Mouse (Mus musculus) kidney, postnatal 10 days (tissue): Measurements from ENCODE around the gene Actg1.

Source experiments
- DNase-seq: peaks from one replicate; pipeline ENCODE4 v3.0.0; 2021; ENCODE audit warnings: mixed read lengths

Actg1 gene

GRCm38 (mm10) chr11:120307566-120308430, 40.5 kb downstream of the Actg1 start:
- DNase-seq = peak; percentile 99

GRCm38 (mm10) chr11:120307132-120307413, 41.3 kb downstream of the Actg1 start:
- no peak for DNase-seq

- DNase-seq = peak; percentile 28
These were observed 41.8 kb downstream of the Actg1 start for GRCm38 (mm10) chr11:120306366-120307131.

GRCm38 (mm10) chr11:120305535-120306365, 42.6 kb downstream of the Actg1 start:
- no peak for DNase-seq

- peak; percentile 95 for DNase-seq
These were observed 43.3 kb downstream of the Actg1 start for GRCm38 (mm10) chr11:120304886-120305534.

GRCm38 (mm10) chr11:120304350-120304694, 44.0 kb downstream of the Actg1 start:
- peak; percentile 41 for DNase-seq

- no peak for DNase-seq
These were observed 44.6 kb downstream of the Actg1 start for GRCm38 (mm10) chr11:120303559-120304349.

GRCm38 (mm10) chr11:120303119-120303518, 45.2 kb downstream of the Actg1 start:
- DNase-seq = no peak

- no peak for DNase-seq
These were observed 48.9 kb downstream of the Actg1 start for GRCm38 (mm10) chr11:120299484-120299883.

GRCm38 (mm10) chr11:120298441-120299141, 49.8 kb downstream of the Actg1 start:
- DNase-seq = no peak

- no peak for DNase-seq
These were observed 50.6 kb downstream of the Actg1 start for GRCm38 (mm10) chr11:120297767-120298166.

GRCm38 (mm10) chr11:120296305-120297144, 51.8 kb downstream of the Actg1 start:
- DNase-seq = peak; percentile 33
